Mouse (Mus musculus): ENCODE data around the gene Dnajb4. TPM values are rescaled to one million over a fixed set of nuclear protein-coding genes. Genes with fewer than 3 reads are reported as not detected.
"Not testable (repeated sequence)": the region's sequence is repeated elsewhere in the genome, so short reads cannot be mapped to it uniquely, and the experiment has no call there.

Dnajb4 gene
- polyA plus RNA-seq, 1 experiment from 2014 or later: 36.3 TPM

GRCm38 (mm10) chr3:152153152-152153551 is 57.0 kb downstream of the Dnajb4 start:
- Histone ChIP-seq H3K27me3 (replicated peaks) (0 out of 2 replicates have a peak, but pooled peaks cover 5% of the 10 kb centered on the region), H3K4me3 (no peak overlapping the region), H3K9me3 (replicated peaks) (no peaks in the 10 kb centered on the region), H3K4me2 (peak overlapping the region; percentile 71), H3K4me1 (peaks cover 61% of the 10 kb centered on the region), H3K27ac (peak overlapping the region; percentile 83), H3K9ac (peak overlapping the region; percentile 32), H3K36me3 (no peaks in the 10 kb centered on the region)
- WGBS (ENCODE audit: insufficient replicate concordance): 68% methylated on average over 2 of the region's 2 CpGs
- ATAC-seq: peak; percentile 8; the same call in 1 of the 2 replicates

- peak overlapping the region; percentile 44 for H3K4me3 ChIP-seq
- WGBS (ENCODE audit: insufficient replicate concordance): 47% methylated on average over 1 of the region's 1 CpGs
- peak overlapping the region; percentile 32; the same call in 1 of the 2 replicates for H3K9ac ChIP-seq
- peak overlapping the region; percentile 83 for H3K27ac ChIP-seq
- H3K36me3 ChIP-seq: no peaks in the 10 kb centered on the region
- no peaks in the 10 kb centered on the region for H3K9me3 ChIP-seq (replicated peaks)
- H3K4me2 ChIP-seq: peak overlapping the region; percentile 71
- peak; percentile 98 for ATAC-seq
- peaks cover 59% of the 10 kb centered on the region for H3K4me1 ChIP-seq
- H3K27me3 ChIP-seq (replicated peaks): 0 out of 2 replicates have a peak, but pooled peaks cover 5% of the 10 kb centered on the region
These were observed 57.7 kb downstream of the Dnajb4 start for GRCm38 (mm10) chr3:152152483-152152804.

DNA sequence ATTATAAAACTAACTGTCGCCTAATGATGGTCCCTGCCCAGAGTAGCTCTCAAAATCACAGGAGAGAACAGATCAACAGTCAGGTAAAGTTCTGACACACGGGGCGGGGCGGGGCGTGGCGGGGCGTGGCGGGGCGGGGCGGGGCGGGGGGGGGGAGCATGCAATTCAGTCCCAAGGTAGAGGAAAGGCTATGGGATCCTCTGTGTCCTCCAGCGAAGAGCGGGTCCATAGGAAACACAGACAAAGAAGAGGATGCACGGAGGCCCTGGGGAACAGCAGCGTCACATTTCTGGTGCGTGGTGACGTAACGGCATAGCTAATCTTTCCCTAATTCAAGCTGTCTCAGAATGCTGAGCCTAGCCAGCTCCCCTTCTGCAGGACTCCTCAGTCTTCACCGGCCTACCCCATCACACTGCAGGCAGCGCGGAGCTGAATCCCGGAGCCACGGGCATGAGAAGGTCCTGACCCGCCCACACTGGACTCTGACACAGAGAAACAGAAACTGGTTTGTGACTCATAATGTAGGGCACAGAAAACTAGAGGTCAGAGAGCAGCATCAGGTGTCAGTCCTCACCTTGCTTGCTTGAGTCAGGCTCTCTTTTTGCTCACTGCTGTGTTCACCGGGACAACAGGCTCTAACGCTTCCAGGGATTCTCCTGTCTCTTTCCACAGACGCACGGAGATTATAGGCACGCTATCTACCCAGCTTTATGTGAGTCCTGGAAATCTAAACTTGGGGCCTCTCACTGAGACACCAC is 58.2 kb downstream of the Dnajb4 start:
- Histone ChIP-seq H3K27me3 (replicated peaks) (peaks cover 5% of the 10 kb centered on the region; the same call in 1 of the 2 replicates), H3K9me3 (replicated peaks) (no peaks in the 10 kb centered on the region), H3K4me1 (peaks cover 65% of the 10 kb centered on the region), H3K4me2 (peak overlapping the region; percentile 71), H3K9ac (peak overlapping the region; percentile 57), H3K36me3 (no peaks in the 10 kb centered on the region), H3K4me3 (peak overlapping the region; percentile 44), H3K27ac (peak overlapping the region; percentile 83)
- WGBS (ENCODE audit: insufficient replicate concordance): 40% methylated on average over 29 of the region's 29 CpGs
- peak; percentile 51 for ATAC-seq

GRCm38 (mm10) chr3:152149863-152150262 is 60.2 kb downstream of the Dnajb4 start:
- H3K27me3 ChIP-seq (replicated peaks): peaks cover 5% of the 10 kb centered on the region; the same call in 1 of the 2 replicates
- no peak for ATAC-seq
- WGBS (ENCODE audit: insufficient replicate concordance): 22% methylated on average over 3 of the region's 3 CpGs
- H3K36me3 ChIP-seq: no peaks in the 10 kb centered on the region
- H3K4me1 ChIP-seq: peaks cover 79% of the 10 kb centered on the region
- H3K9me3 ChIP-seq (replicated peaks): no peaks in the 10 kb centered on the region
- no peak overlapping the region for H3K4me2 ChIP-seq
- H3K27ac ChIP-seq: peak overlapping the region; percentile 36; the same call in 1 of the 2 replicates
- H3K9ac ChIP-seq: no peak overlapping the region
- H3K4me3 ChIP-seq: no peak overlapping the region

- peak overlapping the region; percentile 36; the same call in 1 of the 2 replicates for H3K27ac ChIP-seq
- WGBS (ENCODE audit: insufficient replicate concordance): 40% methylated on average over 7 of the region's 7 CpGs
- ATAC-seq: no peak
- H3K9ac ChIP-seq: no peak overlapping the region
- no peak overlapping the region for H3K4me3 ChIP-seq
- H3K4me1 ChIP-seq: peaks cover 75% of the 10 kb centered on the region
- H3K9me3 ChIP-seq (replicated peaks): no peaks in the 10 kb centered on the region
- H3K27me3 ChIP-seq (replicated peaks): peaks cover 5% of the 10 kb centered on the region; the same call in 1 of the 2 replicates
- H3K36me3 ChIP-seq: no peaks in the 10 kb centered on the region
- H3K4me2 ChIP-seq: no peak overlapping the region; the same call in 1 of the 2 replicates
These were observed 60.7 kb downstream of the Dnajb4 start for GRCm38 (mm10) chr3:152149449-152149848.

- peaks cover 5% of the 10 kb centered on the region; the same call in 1 of the 2 replicates for H3K27me3 ChIP-seq (replicated peaks)
- 0 out of 2 replicates have a peak, but pooled peaks have one; percentile 13 for ATAC-seq
- H3K27ac ChIP-seq: no peak overlapping the region
- H3K9me3 ChIP-seq (replicated peaks): no peaks in the 10 kb centered on the region
- WGBS (ENCODE audit: insufficient replicate concordance): 46% methylated on average over 12 of the region's 12 CpGs
- H3K36me3 ChIP-seq: no peaks in the 10 kb centered on the region
- H3K4me3 ChIP-seq: no peak overlapping the region
- peaks cover 53% of the 10 kb centered on the region for H3K4me1 ChIP-seq
- no peak overlapping the region for H3K9ac ChIP-seq
- no peak overlapping the region for H3K4me2 ChIP-seq
These were observed 62.8 kb downstream of the Dnajb4 start for GRCm38 (mm10) chr3:152147085-152147831.

- peaks cover 34% of the 10 kb centered on the region for H3K4me1 ChIP-seq
- no peak overlapping the region for H3K27ac ChIP-seq
- H3K9ac ChIP-seq: no peak overlapping the region
- H3K27me3 ChIP-seq (replicated peaks): peaks cover 5% of the 10 kb centered on the region; the same call in 1 of the 2 replicates
- no peaks in the 10 kb centered on the region for H3K36me3 ChIP-seq
- H3K9me3 ChIP-seq (replicated peaks): no peaks in the 10 kb centered on the region
- no peak overlapping the region for H3K4me2 ChIP-seq
- WGBS (ENCODE audit: insufficient replicate concordance): 64% methylated on average over 2 of the region's 2 CpGs
- no peak; the same call in 1 of the 2 replicates for ATAC-seq
- no peak overlapping the region for H3K4me3 ChIP-seq
These were observed 64.9 kb downstream of the Dnajb4 start for GRCm38 (mm10) chr3:152145186-152145585.

DNA sequence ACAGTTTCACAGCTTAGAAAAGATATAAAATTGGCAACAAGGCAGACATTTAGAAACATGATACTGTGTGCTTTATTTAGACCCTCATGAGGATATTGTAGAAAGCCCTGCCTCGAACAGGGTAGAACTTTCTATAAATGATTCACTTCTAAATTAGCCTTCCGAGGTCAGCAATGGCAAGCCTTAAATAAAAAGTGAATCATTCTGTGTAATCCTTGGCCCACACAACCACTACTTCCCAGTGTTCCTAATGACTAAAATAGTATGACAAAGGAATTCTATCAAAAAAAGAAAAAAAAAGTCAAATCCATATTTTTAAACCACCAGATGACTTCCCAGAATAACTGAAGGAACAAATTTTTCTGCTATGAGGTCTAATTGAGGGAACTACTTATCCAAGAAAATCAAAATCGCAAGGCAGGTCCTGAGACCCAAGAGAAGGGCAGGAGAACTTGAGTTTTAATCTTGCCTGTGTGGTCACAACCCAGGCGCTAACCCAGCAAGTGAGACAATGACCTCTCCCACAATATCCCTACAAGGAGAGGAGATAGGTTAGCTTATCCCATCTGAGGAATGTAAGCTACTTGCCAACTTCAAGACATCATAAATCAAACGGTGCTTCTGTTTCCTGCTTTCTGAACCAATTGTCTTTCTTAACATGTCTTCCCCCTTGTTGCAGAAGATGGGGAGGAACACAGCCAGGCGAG is 67.0 kb downstream of the Dnajb4 start:
- ATAC-seq: no peak
- peaks cover 5% of the 10 kb centered on the region; the same call in 1 of the 2 replicates for H3K27me3 ChIP-seq (replicated peaks)
- WGBS (ENCODE audit: insufficient replicate concordance): 48% methylated on average over 6 of the region's 6 CpGs
- H3K36me3 ChIP-seq: no peaks in the 10 kb centered on the region
- no peaks in the 10 kb centered on the region for H3K9me3 ChIP-seq (replicated peaks)
- H3K4me1 ChIP-seq: peaks cover 20% of the 10 kb centered on the region
- H3K9ac ChIP-seq: no peak overlapping the region
- H3K27ac ChIP-seq: no peak overlapping the region; the same call in 1 of the 2 replicates
- H3K4me3 ChIP-seq: no peak overlapping the region
- no peak overlapping the region for H3K4me2 ChIP-seq

GRCm38 (mm10) chr3:152142146-152142545 is 68.0 kb downstream of the Dnajb4 start:
- no peaks in the 10 kb centered on the region for H3K36me3 ChIP-seq
- H3K9me3 ChIP-seq (replicated peaks): no peaks in the 10 kb centered on the region
- H3K4me2 ChIP-seq: no peak overlapping the region
- 60% methylated on average over 3 of the region's 3 CpGs for WGBS (ENCODE audit: insufficient replicate concordance)
- peaks cover 5% of the 10 kb centered on the region; the same call in 1 of the 2 replicates for H3K27me3 ChIP-seq (replicated peaks)
- no peak for ATAC-seq
- no peak overlapping the region for H3K4me3 ChIP-seq
- H3K4me1 ChIP-seq: peaks cover 17% of the 10 kb centered on the region
- no peak overlapping the region for H3K9ac ChIP-seq
- H3K27ac ChIP-seq: no peak overlapping the region

- H3K36me3 ChIP-seq; H3K4me3 ChIP-seq; H3K27ac ChIP-seq; H3K9ac ChIP-seq; ATAC-seq; H3K4me1 ChIP-seq; H3K4me2 ChIP-seq; H3K9me3 ChIP-seq (replicated peaks); H3K27me3 ChIP-seq (replicated peaks): not testable (repeated sequence)
- WGBS (ENCODE audit: insufficient replicate concordance): 86% methylated on average over 3 of the region's 3 CpGs
These were observed 70.8 kb downstream of the Dnajb4 start for GRCm38 (mm10) chr3:152139308-152139707.

DNA sequence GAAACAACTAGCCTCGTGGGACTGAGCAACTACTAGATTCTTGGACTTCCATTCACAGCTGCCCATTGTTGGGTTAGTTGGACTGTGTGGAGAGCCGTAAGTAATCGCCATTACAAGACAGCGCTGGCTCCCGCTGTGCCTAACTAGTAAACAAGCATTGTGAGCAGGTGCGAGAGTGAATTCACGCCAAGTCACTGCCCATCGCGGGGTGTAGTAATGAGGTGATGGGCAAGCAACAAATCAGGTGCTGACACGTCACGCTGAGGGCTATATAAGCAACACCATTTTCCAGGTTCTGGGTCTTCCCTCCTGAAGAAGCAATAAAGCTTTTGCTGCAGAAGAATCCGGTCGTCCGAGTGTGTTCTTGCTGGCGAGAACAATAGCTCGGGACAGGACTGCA is 74.0 kb downstream of the Dnajb4 start:
- not testable (repeated sequence) for H3K4me3 ChIP-seq; H3K36me3 ChIP-seq; H3K9ac ChIP-seq; H3K4me1 ChIP-seq; ATAC-seq; H3K9me3 ChIP-seq (replicated peaks); H3K27me3 ChIP-seq (replicated peaks); H3K27ac ChIP-seq; H3K4me2 ChIP-seq
- 85% methylated on average over 16 of the region's 16 CpGs for WGBS (ENCODE audit: insufficient replicate concordance)

All from liver, embryonic 12.5 days (tissue).